Mouse (Mus musculus) liver, embryonic 14.5 days (tissue): Measurements from ENCODE around the gene Cnot2. TPM values are rescaled to one million over a fixed set of nuclear protein-coding genes. Genes with fewer than 3 reads are reported as not detected.
"Not testable (repeated sequence)": the region's sequence is repeated elsewhere in the genome, so short reads cannot be mapped to it uniquely, and the experiment has no call there.

Experiments
- ATAC-seq: fragments of 200-750 bp; cut with Nextera tagmentation; 2 replicates; pipeline ENCODE4 v1.8.0; 2017; ENCODE audit warnings: moderate number of reproducible peaks, mild to moderate bottlenecking, moderate library complexity; ENCODE audit not compliant: insufficient read depth
- DNase-seq, 3 experiments: peaks; one replicate each; pipeline ENCODE4 v3.0.0-alpha.2; 2012 to 2013; ENCODE audit warnings: low read depth in 3 of 3, low spot score in 3 of 3
- H3K27ac ChIP-seq: fragments of 300-500 bp; sonication (generic); 2 replicates; pipeline ENCODE4 v1.5.1; 2014; ENCODE audit warnings: moderate library complexity, mild to moderate bottlenecking, control low read depth, inconsistent platforms
- H3K27me3 ChIP-seq: fragments of 300-500 bp; sonication (generic); 2 replicates; pipeline ENCODE4 v1.6.1; 2014; ENCODE audit warnings: mild to moderate bottlenecking, low read length, moderate library complexity; ENCODE audit not compliant: control insufficient read depth, insufficient read depth
- H3K36me3 ChIP-seq: fragments of 300-500 bp; sonication (generic); replicated peaks from 2 replicates; pipeline ENCODE4 v1.6.1; 2014; ENCODE audit warnings: low read depth; ENCODE audit not compliant: control insufficient read depth, insufficient read depth
- H3K4me1 ChIP-seq, 2 experiments: fragments of 200-500 bp in 1 of 2; fragments of 300-500 bp in 1 of 2; sonication (generic) in 1 of 2; replicated peaks; 2 replicates each; pipeline ENCODE4 v1.6.1; 2012 to 2014; ENCODE audit warnings: antibody characterized with exemption in 1 of 2, inconsistent platforms in 1 of 2, low read length in 1 of 2; ENCODE audit not compliant: control insufficient read depth in 2 of 2, insufficient read depth in 2 of 2
- H3K4me2 ChIP-seq: fragments of 300-500 bp; sonication (generic); 2 replicates; pipeline ENCODE4 v1.6.1; 2014; ENCODE audit warnings: low read depth, mild to moderate bottlenecking, control low read depth, moderate library complexity
- H3K4me3 ChIP-seq, 2 experiments: fragments of 200-500 bp in 1 of 2; fragments of 300-500 bp in 1 of 2; sonication (generic) in 1 of 2; 2 replicates each; pipeline ENCODE4 v1.5.1; 2012 to 2014; ENCODE audit warnings: low read depth in 2 of 2, low read length in 2 of 2, mild to moderate bottlenecking in 2 of 2, control low read depth in 1 of 2, inconsistent platforms in 1 of 2, moderate library complexity in 1 of 2; ENCODE audit not compliant: insufficient read depth in 1 of 2
- H3K9ac ChIP-seq: fragments of 300-500 bp; sonication (generic); replicated peaks from 2 replicates; pipeline ENCODE4 v1.6.1; 2014; ENCODE audit warnings: mild to moderate bottlenecking, control low read depth, moderate library complexity
- H3K9me3 ChIP-seq: fragments of 300-500 bp; sonication (generic); 2 replicates; pipeline ENCODE4 v1.6.1; 2016; ENCODE audit warnings: low read length, mixed read lengths; ENCODE audit not compliant: control insufficient read depth
- CTCF ChIP-seq: IDR thresholded peaks from 2 replicates; pipeline ENCODE4 v1.5.1; 2016; ENCODE audit warnings: antibody characterized with exemption, low read depth, control low read depth
- EP300 ChIP-seq: IDR thresholded peaks from 2 replicates; pipeline ENCODE4 v1.6.1; 2016; ENCODE audit warnings: antibody characterized with exemption, low read depth
- WGBS: fragments of 180-500 bp; shearing (Covaris S2); extraction: QIAGEN DNeasy Blood & Tissue Kit; methylation state at CpG from one replicate; pipeline ENCODE4 v1.1.7; 2014; ENCODE audit not compliant: insufficient replicate concordance; 5-methylcytosine and 5-hydroxymethylcytosine counted together
- polyA plus RNA-seq, 2 experiments: library from polyadenylated mRNA; depleted of rRNA in 1 of 2; stranded (reverse) in 1 of 2; unstranded in 1 of 2; fragments of >200 nt; fragmentation: Nextera tagmentation in 1 of 2; extraction: Ambion mirVana in 1 of 2; gene quantifications; 2 replicates each; pipeline versions ENCODE4 v1.2.1 to v1.2.3; 2012 to 2014

Cnot2 gene
- 15.8 and 23.2 TPM in 2 replicates for polyA plus RNA-seq (2012; rRNA removed)
- 38.0 and 39.9 TPM in 2 replicates for polyA plus RNA-seq (2014; fragmentation: Nextera tagmentation; extraction: Ambion mirVana)

- H3K27me3 ChIP-seq = no peaks in the 10 kb centered on the region
- peak within 1 kb of the TSS; percentile 76 to 78 for H3K4me3 ChIP-seq
- peak within 1 kb of the TSS; percentile 96 for H3K9ac ChIP-seq
- WGBS = under 1% methylated on average over 46 of the region's 47 CpGs
- peaks cover 3 to 11% of the 10 kb centered on the region in 2 experiments for H3K4me1 ChIP-seq
- peak within 1 kb of the TSS; percentile 87 for H3K27ac ChIP-seq
- H3K36me3 ChIP-seq = no peaks in the 10 kb centered on the region
- DNase-seq = peak; percentile 78 to 80 (median 79)
- peak within 1 kb of the TSS; percentile 93 for H3K4me2 ChIP-seq
- H3K9me3 ChIP-seq = no peaks in the 10 kb centered on the region
- peak; percentile 88 for ATAC-seq
- TF ChIP-seq EP300 = no peak
- no peak for TF ChIP-seq CTCF
Observed at GRCm38 (mm10) chr10:116581369-116581718, at the start of gene Cnot2. TSS of gene Cnot2 (minus strand) at chr10:116581511.

DNA sequence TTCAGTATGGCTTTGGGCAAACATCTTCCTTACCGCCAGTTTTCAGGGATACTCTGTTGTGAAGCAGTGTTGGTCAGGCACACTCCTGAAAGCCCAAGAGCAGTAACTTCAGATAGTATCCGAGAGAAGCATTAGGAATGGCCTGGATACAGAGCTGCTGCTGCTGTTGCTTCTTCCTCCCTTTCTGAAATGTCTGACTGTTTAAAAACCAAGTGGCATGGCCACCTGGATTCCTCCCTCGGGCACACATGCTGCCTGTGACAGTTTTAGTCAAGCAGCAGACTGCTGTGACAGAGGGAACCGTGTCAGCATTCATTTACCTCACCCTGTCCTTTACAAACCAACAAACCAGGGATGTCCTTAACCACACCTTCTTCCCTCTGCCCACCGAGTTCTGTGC is 47.6 kb upstream of the Cnot2 start:
- no peak for TF ChIP-seq EP300
- no peak for TF ChIP-seq CTCF
- no peak overlapping the region for H3K9ac ChIP-seq
- 47% methylated on average over 5 of the region's 5 CpGs for WGBS
- DNase-seq = no peak
- H3K27ac ChIP-seq = no peak overlapping the region
- no peak overlapping the region for H3K4me2 ChIP-seq
- no peaks in the 10 kb centered on the region for H3K36me3 ChIP-seq
- no peak for ATAC-seq
- H3K27me3 ChIP-seq = no peaks in the 10 kb centered on the region
- no peaks in the 10 kb centered on the region for H3K9me3 ChIP-seq
- no peak overlapping the region for H3K4me3 ChIP-seq
- H3K4me1 ChIP-seq = no peaks in the 10 kb centered on the region

DNA sequence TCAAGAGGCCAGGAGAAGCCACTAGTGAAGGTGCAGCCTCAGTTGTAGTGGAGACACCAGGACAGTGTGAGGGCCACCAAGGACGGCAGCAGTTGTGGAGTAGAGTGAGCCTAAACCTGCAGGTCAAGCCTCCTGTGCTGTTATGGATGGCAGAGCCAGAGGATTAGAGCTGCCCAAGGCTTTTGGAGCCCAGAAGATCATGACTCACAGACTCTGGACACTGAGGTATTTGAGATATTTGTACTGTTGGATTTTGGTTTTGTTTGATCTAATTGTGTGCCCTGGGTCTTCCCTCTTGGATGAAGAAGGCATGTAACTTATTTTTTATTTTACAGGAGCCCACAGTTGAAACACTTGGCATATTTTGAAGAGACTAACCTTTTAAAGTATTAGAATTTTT is 44.7 kb upstream of the Cnot2 start:
- DNase-seq (no peak), ATAC-seq (no peak)
- Histone ChIP-seq H3K4me3 (no peak overlapping the region), H3K27ac (no peak overlapping the region), H3K36me3 (no peaks in the 10 kb centered on the region), H3K4me1 (no peaks in the 10 kb centered on the region), H3K9me3 (no peaks in the 10 kb centered on the region), H3K4me2 (no peak overlapping the region), H3K27me3 (no peaks in the 10 kb centered on the region), H3K9ac (no peak overlapping the region)
- WGBS = 64% methylated on average over 1 of the region's 1 CpGs
- TF ChIP-seq EP300 = no peak
- TF ChIP-seq CTCF = no peak

- WGBS = 77% methylated on average over 8 of the region's 10 CpGs
- ATAC-seq, DNase-seq: not testable (repeated sequence)
Observed at GRCm38 (mm10) chr10:116613250-116613649, 31.9 kb upstream of the Cnot2 start.

GRCm38 (mm10) chr10:116604905-116605162 is 23.5 kb upstream of the Cnot2 start:
- 80% methylated on average over 4 of the region's 4 CpGs for WGBS
- Histone ChIP-seq H3K27me3 (no peaks in the 10 kb centered on the region), H3K9me3 (no peaks in the 10 kb centered on the region), H3K36me3 (no peaks in the 10 kb centered on the region), H3K4me2 (no peak overlapping the region), H3K9ac (no peak overlapping the region), H3K4me1 (no peaks in the 10 kb centered on the region), H3K27ac (no peak overlapping the region), H3K4me3 (no peak overlapping the region)
- ATAC-seq (no peak), DNase-seq (no peak)
- TF ChIP-seq CTCF (no peak), EP300 (no peak)

More at GRCm38 (mm10) chr10:116613250-116613649, 31.9 kb upstream of the Cnot2 start:
- not testable (repeated sequence) for H3K4me3 ChIP-seq, H3K4me1 ChIP-seq, H3K9ac ChIP-seq, H3K27me3 ChIP-seq, H3K36me3 ChIP-seq, H3K27ac ChIP-seq, H3K4me2 ChIP-seq, H3K9me3 ChIP-seq
